Mouse (Mus musculus) lung, postnatal 36 days (tissue): ENCODE data around the gene Rgsl1.
"Not testable (repeated sequence)": the region's sequence is repeated elsewhere in the genome, so short reads cannot be mapped to it uniquely, and the experiment has no call there.

ENCODE experiments used
- DNase-seq: peaks from one replicate; pipeline ENCODE4 v3.0.0; 2022; ENCODE audit warnings: mixed read lengths

Gene Rgsl1

DNA sequence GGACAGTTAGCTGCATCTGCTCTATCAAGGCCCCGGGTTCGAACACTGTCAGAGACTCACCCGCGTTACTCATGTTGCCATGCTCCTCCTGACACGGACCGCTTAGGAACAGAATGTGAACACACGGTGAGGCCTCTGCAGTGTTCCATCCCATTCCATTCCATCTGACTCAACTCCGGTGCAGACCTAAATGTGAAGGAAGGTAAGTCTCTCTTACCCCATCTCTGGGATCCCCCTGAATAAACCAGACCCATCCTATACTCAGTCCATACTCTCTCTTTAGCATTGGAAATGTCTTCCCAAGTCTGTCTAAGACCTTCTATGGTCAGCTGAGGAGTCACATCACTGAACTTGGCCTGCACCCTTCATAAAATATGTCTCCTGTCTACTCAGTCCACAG is at the start of gene Rgsl1:
Rgsl1 (minus strand) TSS at position 101 of the 400 bp plus-strand sequence.
- DNase-seq, result no peak

DNA sequence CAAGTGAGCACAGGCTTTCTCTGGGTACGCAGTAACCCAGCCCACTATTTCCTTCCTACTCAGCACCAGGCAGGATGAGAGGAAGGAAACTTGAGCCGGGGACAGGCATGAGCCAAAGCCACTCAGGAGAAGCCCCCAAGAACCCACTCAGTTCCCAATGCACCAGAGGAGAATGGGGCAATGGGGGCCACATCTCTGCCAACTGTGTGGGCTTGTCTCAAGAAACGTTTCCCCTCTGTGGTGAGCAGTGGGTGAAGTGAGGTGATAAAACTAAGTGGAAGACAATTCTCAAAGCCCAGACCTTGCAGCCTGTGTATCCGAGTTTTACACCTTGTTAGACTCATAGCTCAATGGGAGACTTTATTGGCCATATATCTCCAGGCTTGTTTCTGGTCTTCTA is 47.5 kb upstream of the Rgsl1 start, which contains the start of gene Teddm1a:
Teddm1a (plus strand) TSS at position 301 of the 400 bp plus-strand sequence.
- no peak for DNase-seq

DNA sequence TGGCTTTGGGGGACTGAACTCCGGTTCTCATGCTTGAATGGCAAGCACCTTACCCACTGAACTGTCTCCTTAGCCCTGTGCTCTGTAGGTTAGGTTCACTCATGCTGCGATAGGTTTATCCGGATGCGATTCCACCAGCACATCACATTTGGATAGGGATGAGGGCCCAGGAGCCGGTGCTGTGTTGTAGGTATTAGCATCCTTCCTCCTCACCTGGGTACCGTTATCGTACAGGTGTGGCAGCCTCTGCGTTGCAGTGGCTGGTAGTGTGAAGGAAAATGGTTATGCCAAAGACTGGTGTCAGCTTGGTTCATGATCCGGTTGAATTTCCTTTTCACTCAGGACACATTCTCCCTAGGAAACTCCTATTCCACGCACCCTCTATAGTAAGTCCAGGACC is 46.2 kb upstream of the Rgsl1 start:
- no peak for DNase-seq

DNA sequence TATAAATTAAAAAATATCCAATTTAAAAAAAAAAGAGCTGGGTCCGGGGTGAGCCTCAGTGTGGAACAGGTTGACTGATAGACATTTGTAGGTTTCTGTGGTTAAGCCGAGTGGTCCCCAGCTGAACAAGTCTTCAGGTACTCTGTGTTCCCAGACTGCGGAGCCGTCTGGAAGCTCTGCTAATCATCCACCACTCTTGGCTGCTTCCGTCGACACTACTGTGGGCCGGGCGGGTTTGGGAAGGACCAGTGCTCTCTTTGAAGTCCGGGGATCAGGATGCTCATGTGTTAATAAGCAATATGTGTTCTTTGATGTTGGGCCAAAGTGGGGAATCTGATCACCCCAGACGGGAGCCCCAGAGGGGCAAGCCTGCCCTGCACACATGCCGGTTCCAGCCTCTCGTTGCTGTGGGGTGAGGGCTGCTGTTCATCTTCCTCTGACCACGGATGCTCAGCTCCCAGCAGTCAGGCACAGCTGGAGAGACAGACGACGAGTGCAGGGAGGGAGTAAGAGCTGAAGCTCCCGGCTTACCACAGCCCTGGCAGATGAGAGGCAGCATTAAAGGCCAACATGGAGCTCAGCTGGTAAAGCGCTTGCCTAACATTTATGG is 42.2 kb upstream of the Rgsl1 start:
- DNase-seq, result no peak

DNA sequence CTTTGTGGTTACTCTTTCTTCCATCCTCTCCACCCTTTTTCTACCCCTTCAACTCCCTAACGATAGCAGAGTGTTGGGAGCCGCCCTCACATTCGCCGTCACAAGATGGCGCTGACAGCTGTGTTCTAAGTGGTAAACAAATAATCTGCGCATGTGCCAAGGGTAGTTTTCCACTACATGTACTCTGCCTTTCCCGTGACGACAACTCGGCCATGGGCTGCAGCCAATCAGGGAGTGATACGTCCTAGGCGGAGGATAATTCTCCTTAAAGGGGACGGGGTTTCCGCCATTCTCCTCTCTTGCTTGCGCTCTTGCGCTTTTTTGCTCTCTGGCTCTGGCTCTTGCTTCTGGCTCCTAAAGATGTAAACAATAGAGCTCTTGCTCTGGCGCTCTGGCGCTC is 36.4 kb upstream of the Rgsl1 start:
- DNase-seq, result not testable (repeated sequence)

DNA sequence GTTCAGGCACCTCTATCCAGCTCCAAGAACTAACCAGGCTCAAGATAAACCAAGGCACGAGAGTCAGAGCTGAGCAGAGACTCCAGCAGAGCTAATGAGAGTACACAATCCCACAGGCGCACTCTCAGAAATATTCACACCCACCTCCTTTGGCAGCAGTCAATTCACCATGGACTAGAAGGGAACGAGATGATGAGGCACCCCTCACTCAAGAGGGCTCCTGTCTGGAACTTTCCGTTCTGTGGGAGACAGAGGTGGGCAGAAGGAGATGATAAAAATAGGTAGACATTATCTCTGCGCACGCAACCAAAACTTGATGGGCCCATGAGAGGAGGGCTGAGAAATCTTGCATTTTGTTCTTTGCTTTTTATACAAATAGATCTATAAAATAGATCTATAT is 30.1 kb upstream of the Rgsl1 start, which contains the start of gene Teddm1b:
Teddm1b (plus strand) TSS at position 301 of the 400 bp plus-strand sequence.
- DNase-seq, result no peak

DNA sequence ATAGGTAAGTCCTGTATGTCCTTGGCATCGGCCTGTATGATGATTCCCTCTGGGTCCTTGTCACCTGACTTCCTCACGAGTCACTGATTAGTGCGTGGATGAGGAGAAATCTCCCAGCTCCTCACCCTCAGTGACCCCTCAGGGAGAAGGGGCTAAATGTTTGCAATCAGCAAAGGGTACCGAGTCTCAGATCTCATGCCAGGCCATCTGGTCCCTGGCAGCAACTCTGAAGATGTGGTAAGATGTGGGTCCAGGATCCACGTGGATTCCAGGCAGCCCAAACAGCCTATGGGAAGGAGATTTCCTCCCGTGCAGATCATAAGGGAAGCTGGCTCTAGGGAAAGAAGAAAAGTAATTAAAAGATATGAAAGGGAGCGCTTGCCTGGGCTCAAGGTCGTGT is 12.0 kb upstream of the Rgsl1 start:
- DNase-seq, result no peak

DNA sequence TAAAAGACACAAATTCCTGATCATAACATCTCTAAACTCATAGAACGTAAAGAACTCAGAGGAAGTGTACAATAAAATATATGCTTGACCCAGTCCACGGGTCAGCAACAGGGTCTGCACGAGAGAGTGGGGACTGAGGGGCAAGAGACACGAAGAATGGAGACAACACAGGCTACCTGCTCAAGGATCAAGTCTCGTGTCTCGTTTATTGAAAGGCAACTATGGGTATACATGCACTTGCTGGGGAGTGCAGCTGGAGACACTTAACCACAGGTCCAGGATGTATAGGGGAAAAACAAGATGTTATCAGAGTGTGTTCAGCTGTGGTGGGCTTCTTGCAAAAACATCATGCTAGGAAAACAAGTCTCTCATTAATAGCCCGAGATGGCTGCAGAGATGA is 8.8 kb upstream of the Rgsl1 start:
- DNase-seq, result not testable (repeated sequence)

DNA sequence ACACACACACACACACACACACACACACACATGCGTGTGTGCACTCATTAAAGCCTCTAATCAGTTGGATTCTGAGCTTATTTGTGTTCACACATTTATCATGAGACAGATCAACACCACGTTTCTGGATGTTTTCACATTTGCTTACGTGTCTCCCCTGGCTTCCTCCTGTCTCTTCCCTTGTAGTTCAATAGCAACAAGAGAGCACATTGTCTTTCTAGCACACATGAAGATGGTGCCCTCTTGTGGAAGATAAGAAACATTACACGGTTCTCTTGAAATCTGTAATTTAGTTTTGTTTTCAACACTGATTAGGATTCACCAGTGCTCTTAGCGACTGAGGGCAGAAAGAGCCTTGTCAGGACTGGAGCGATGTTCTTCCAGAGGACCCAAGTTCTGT is 2.9 kb upstream of the Rgsl1 start:
- DNase-seq, result no peak

DNA sequence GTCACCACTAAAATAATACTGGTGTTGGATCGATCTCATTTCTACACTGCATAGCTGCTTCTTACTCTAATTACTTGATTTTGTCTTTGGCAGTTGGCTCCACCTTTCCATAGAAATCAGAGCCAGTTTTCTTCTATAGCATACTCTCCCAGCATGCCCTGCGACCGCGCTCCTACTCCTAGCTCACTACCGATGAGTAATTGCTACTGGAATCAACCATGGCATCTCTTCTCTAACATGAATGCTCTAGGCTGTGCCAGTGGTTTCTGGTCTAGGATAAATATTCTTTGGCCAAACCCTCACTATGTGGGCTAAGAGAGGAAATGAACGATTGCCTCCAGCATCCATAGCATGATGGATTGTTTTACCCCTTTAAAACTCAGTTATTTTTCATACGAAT is 2.5 kb upstream of the Rgsl1 start:
- DNase-seq, result no peak

DNA sequence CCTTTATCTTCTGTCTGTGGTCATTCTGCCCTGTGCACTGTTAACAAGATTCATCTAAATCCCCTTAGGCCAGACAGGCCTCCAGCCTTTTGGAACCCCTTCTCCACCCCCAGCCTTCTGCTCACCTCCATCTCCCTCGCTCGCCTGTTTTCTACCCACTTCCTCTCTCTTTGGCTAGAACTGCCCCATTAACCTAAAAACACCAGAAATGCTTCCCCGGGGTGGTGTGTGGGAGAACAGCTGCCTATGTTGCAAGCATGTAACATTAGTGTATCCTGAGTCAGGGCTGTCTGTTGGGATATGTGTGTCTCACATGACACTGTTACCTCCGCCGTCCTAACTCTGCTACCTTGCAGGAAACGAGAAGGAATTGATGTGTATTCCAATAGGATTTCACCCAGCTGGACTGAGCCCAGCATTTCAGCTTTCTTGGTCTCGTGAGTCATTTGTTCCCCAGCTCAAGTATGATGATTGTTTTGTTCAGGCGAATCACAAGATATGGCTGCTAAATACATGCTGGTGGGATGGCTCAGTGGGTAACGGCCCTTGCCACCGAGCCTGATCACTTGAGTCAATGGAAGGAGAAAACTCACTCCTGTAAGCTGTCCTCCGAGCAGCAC is 1.7 kb downstream of the Rgsl1 start:
- DNase-seq, result no peak

DNA sequence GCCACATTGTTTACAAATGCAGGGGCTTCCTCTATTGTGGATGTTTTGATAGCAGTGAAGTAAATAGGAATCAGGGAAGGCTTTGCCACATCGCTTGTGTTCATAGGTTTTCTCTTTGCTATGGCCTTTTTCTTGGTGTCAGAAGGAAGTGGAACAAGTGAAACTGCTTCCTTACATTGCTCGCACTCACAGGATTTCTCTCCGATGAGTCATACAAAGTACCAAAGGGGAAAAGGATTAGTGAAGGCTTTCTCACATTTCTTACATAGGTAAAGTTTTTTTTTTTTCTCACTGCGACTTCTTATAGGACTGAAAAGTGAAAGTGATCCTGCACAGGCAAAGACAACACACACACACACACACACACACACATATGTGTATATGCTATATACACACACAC is 7.9 kb downstream of the Rgsl1 start:
- DNase-seq, result no peak

DNA sequence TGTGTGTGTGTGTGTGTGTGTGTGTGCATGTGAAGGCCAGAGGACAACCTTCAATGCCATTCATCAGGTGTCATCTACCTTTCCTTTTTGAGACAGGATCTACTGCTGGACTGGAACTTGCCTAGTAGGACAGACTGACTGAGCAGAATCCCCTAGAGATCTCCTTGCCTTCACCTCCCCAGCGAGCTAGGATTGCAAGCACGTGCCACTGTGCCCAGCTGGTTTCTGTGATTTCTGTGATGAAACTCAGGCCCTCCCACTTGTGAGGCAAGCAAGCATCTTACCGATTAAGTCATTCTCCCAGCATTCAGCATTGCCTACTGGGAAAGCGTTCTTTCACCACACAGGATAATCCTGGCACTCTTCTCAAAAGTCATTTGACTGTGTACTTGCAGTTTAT is 13.2 kb downstream of the Rgsl1 start:
- no peak for DNase-seq

DNA sequence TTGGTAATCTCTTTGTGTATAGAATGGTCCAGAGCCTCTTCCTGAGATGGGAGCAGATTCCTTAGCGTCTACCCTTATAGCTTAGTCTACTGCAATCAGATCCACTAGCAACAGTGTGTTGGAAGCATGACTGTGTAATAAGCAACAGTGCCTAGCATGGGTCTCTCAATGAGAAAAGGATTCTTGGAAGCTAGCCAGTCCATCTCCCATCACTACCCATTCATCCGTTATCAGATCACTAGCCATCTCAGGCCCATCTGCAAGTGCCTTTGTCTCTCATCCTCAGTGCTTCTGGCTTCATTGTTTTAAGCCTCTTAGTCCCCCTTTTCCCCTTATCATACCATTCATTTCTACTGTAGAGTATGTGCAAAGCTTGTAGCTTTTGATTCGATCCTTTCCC is 23.7 kb downstream of the Rgsl1 start:
- no peak for DNase-seq

DNA sequence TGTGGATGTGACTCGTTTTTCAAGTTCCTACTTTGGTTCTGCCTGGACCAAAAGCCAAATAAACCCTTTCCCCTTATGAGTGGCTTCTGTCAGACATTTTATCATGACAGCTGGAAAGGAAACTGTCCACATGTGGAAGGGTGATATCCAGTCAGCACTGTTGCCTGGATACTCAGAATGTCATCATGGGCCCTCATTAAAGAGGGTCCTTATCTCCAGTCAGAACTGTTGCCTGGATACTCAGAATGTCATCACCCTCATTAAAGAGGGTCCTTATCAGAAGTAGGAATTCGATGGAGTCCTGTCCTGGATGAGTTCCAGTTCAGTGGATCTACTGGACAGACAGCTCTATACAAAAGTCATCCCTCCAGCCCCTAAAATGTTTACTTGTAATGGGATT is 29.7 kb downstream of the Rgsl1 start:
- no peak for DNase-seq

DNA sequence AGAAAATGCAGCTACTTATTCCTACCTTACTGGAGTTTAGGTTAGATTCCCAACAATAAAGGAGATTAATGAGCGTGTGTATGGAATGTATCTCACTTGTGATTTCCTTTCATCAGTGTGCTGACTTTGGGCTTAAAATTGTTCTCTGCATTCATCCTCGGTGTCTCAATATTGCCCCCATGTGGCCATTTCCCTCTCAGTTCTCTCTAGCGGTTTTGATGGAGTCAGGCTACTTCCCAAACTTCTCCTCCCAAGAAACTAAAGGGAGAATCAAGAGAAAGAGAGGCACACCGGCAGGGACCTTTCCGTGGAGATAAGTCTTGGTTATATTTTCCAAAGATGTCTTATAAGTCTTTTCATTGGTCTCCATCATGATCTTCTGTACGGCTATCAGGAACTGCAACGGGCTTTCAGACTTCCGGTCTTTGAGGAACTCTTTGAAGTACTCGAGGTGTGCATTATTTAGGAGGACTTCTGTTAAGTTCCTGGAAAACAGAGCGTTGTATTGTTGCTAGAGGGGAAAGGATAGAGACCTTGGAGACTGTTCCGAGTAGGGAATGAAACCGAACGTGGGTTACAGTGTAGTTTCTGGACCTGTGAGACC is 36.5 kb downstream of the Rgsl1 start:
- DNase-seq, result peak; percentile 90

DNA sequence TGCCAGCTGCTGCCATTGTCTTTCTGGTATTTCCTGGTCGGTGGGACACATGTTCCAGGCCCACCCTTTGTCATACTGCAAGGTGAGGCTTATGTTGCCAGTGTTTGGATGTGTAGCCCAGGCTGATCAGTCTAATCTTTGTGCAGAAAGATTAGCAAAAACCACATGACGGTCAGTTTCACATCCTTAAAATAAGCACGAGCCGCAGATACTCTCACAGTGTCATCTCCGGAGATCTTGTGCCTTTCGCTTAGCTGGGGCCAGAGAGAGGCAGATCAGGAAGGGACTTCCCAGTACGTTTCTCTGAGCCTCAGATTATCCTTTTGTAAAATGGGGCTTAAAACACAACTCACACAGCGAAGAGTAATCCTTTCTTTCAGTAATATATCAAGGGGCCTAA is 40.4 kb downstream of the Rgsl1 start:
- DNase-seq, result peak; percentile 3

DNA sequence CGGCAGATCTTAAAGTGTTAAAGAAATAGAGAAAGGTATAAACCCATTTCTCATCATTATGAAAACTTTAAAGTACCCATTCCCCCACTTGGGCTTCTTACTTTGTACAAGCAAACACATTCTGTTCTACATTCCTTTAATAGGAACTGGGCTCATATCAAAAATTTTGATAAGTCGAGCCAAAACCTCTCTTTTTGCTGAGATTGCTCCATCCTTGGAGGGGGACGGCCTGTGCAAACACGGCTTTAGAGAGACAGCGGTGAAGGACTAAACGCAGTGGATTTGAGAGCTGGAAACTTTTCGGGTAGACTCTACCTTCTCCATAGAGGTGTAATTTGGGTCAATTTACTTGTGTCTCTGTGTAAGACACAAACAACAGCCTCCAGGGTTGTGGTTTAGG is 41.3 kb downstream of the Rgsl1 start:
- peak; percentile 41 for DNase-seq

DNA sequence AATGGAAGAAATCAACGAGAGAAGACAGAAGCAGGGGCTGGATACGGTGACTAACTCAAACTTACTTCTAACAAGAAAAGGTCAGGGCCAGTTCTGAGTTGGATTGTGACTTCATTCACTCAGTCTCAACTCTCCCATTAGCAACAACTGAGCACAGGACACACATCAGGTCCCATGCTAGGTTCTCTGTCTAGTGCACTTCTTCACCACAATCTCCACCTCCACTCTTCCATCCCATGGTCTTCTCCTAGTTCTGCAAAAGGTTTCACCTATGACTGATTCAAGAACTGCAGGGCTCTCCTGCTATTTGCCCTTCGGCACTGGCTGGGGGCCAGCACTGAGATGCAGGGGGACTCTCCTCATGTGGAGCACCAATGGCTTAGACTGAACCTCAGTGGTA is 49.7 kb downstream of the Rgsl1 start:
- DNase-seq, result no peak

DNA sequence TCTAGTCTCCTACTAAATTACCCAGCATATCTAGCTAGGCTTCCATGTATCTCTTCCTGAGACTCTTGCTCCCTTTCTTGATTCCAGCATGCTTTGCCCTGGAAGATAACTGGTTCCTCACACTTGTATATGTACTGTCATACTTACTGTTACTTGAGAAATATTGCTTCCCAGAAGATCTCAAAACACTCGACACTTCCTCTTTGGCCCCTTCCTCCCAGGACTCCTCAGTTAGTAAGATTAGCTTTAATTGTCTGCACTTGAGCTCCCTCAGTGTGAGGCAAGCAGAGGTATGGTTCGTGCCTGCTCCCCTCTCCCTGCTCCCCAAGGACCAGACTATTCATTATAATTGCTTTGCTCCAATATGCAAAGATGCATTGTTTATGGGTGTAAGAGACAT is 53.2 kb downstream of the Rgsl1 start:
- no peak for DNase-seq

DNA sequence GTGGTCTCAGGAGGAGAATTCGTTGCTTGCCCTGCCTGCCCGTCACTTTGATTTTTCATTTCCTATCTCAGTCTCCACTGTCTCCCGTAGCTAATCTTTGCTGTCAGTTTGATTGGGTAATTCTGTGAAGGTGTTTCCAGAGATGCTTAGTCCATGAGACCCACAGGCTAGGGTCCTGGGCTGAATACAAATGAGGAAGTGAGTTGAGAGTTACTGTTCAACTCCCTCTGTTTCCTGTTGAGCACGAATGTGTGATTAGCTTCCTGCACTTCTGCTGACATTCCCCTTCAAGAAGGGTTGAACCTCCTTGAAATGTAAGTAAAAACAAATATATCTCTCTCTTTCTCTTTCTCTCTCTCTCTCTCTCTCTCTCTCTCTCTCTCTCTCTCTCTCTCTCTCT is 58.3 kb downstream of the Rgsl1 start:
- DNase-seq, result no peak

DNA sequence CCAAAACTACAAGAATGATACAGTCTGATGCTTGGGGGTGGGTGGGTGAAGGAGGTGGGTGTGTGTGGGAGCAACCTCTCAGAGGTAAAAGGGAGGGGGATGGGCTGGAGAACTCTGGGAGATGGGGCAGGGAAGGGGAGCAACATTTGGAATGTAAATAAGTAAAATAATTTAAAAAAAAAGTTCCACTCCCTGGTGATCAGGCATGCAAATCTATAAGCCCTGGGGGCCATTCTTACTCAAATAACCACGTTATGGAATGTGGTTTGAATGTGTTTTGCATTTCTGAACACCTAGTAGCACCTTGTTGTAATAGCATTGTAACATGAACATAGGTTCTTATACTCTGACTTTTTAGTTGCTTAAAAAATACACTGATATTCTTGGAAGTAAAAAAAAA is 60.6 kb downstream of the Rgsl1 start:
- no peak for DNase-seq

DNA sequence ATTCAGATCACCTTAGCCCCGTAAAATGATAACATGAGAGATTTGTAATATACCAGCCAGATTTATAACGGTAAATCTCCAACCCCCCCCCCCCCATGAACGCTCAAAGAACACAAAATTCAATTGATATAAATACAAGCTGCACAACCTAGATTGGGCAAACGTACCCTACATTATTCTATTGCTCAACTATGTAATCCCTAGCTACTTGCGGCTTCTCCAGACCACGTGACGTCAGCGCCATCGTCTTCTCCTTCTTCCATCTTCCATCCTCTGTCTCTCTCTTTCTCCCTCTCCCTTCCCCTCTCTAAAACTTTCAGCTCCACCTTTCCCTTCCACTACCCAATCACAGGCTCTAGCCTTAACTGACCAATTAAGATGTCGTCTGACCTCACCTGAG is 65.7 kb downstream of the Rgsl1 start:
- no peak for DNase-seq

DNA sequence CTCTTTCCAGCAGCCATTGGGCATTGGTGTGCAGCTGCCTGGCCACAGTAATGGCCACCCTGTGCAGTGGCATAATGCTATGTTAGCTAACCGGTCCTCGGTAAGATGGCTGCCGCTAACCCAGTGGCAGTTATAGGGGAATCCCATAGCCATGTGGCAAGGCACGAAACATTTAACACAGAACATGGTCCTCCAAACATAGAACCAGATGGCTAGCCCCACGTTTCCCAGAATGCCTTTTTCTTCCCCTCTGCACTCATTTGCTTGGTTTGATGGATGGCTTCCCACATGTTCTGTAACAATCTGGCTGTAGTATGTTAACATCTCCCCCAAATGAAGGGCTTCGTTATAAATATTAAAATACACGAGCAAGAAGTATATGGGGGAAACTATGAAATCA is 67.7 kb downstream of the Rgsl1 start:
- DNase-seq, result no peak

DNA sequence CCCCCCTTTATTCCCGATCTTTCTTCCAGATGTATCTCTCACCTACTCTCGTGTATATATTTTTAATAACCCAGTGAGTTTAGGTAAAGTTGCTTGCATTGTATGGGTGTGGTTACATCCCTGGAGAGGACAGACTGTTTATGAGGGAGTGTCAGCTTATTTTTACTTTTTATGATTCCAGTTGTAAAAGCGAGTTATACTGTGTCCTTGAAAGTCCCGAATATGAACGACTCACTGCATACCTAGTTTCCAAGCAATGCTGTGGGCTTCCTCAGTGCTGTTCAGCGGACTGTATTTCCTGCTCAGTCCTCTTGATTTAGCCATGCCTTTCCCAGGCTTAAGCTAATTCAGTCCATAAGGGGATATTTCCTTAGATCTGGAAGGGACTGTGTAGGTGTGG is 68.8 kb downstream of the Rgsl1 start:
- no peak for DNase-seq
